Mouse (Mus musculus) liver, embryonic 14.5 days (tissue): ENCODE measurements at regions not wholly inside any gene's neighbourhood (a gene's known extent, or its start where the extent isn't known, plus 50 kb on each side); places are given as distances from the start of the nearest gene placed in this dataset.

Source experiments
- ATAC-seq: fragments of 200-750 bp; cut with Nextera tagmentation; 2 replicates; pipeline ENCODE4 v1.8.0; 2017; ENCODE audit warnings: moderate number of reproducible peaks, mild to moderate bottlenecking, moderate library complexity; ENCODE audit not compliant: insufficient read depth
- DNase-seq, 3 experiments: peaks; one replicate each; pipeline ENCODE4 v3.0.0-alpha.2; 2012 to 2013; ENCODE audit warnings: low read depth in 3 of 3, low spot score in 3 of 3
- H3K27ac ChIP-seq: fragments of 300-500 bp; sonication (generic); 2 replicates; pipeline ENCODE4 v1.5.1; 2014; ENCODE audit warnings: moderate library complexity, mild to moderate bottlenecking, control low read depth, inconsistent platforms
- H3K27me3 ChIP-seq: fragments of 300-500 bp; sonication (generic); 2 replicates; pipeline ENCODE4 v1.6.1; 2014; ENCODE audit warnings: mild to moderate bottlenecking, low read length, moderate library complexity; ENCODE audit not compliant: control insufficient read depth, insufficient read depth
- H3K36me3 ChIP-seq: fragments of 300-500 bp; sonication (generic); replicated peaks from 2 replicates; pipeline ENCODE4 v1.6.1; 2014; ENCODE audit warnings: low read depth; ENCODE audit not compliant: control insufficient read depth, insufficient read depth
- H3K4me1 ChIP-seq, 2 experiments: fragments of 200-500 bp in 1 of 2; fragments of 300-500 bp in 1 of 2; sonication (generic) in 1 of 2; replicated peaks; 2 replicates each; pipeline ENCODE4 v1.6.1; 2012 to 2014; ENCODE audit warnings: antibody characterized with exemption in 1 of 2, inconsistent platforms in 1 of 2, low read length in 1 of 2; ENCODE audit not compliant: control insufficient read depth in 2 of 2, insufficient read depth in 2 of 2
- H3K4me2 ChIP-seq: fragments of 300-500 bp; sonication (generic); 2 replicates; pipeline ENCODE4 v1.6.1; 2014; ENCODE audit warnings: low read depth, mild to moderate bottlenecking, control low read depth, moderate library complexity
- H3K4me3 ChIP-seq, 2 experiments: fragments of 200-500 bp in 1 of 2; fragments of 300-500 bp in 1 of 2; sonication (generic) in 1 of 2; 2 replicates each; pipeline ENCODE4 v1.5.1; 2012 to 2014; ENCODE audit warnings: low read depth in 2 of 2, low read length in 2 of 2, mild to moderate bottlenecking in 2 of 2, control low read depth in 1 of 2, inconsistent platforms in 1 of 2, moderate library complexity in 1 of 2; ENCODE audit not compliant: insufficient read depth in 1 of 2
- H3K9ac ChIP-seq: fragments of 300-500 bp; sonication (generic); replicated peaks from 2 replicates; pipeline ENCODE4 v1.6.1; 2014; ENCODE audit warnings: mild to moderate bottlenecking, control low read depth, moderate library complexity
- H3K9me3 ChIP-seq: fragments of 300-500 bp; sonication (generic); 2 replicates; pipeline ENCODE4 v1.6.1; 2016; ENCODE audit warnings: low read length, mixed read lengths; ENCODE audit not compliant: control insufficient read depth
- CTCF ChIP-seq: IDR thresholded peaks from 2 replicates; pipeline ENCODE4 v1.5.1; 2016; ENCODE audit warnings: antibody characterized with exemption, low read depth, control low read depth
- EP300 ChIP-seq: IDR thresholded peaks from 2 replicates; pipeline ENCODE4 v1.6.1; 2016; ENCODE audit warnings: antibody characterized with exemption, low read depth
- WGBS: fragments of 180-500 bp; shearing (Covaris S2); extraction: QIAGEN DNeasy Blood & Tissue Kit; methylation state at CpG from one replicate; pipeline ENCODE4 v1.1.7; 2014; ENCODE audit not compliant: insufficient replicate concordance; 5-methylcytosine and 5-hydroxymethylcytosine counted together

DNA sequence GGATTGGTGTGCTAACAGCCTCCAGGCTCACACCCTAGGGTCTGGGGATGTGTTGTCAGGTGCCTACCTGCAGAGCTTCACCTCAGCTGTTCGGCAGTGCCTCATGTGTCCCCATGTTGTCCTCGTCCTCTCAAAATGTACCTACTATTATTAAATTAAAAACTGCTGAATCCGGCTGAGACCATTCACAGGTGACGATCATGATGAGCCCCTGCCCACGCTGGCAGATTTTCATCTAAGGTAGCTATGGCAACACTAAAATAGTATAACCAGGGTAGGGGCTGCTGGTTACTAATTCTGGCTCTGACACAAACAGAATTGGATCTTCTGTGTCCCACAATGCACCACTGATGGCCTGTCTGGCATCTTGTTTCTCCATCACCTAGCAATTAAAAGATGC, 196.8 kb downstream of the Pdcd6ip start:
- WGBS, result 63% methylated on average over 5 of the region's 5 CpGs
- Histone ChIP-seq H3K27ac (no peak overlapping the region), H3K36me3 (no peaks in the 10 kb centered on the region), H3K4me3 (no peak overlapping the region), H3K9me3 (no peaks in the 10 kb centered on the region), H3K4me1 (no peaks in the 10 kb centered on the region), H3K9ac (no peak overlapping the region), H3K27me3 (no peaks in the 10 kb centered on the region), H3K4me2 (no peak overlapping the region)
- TF ChIP-seq CTCF, result no peak
- TF ChIP-seq EP300, result no peak
- no peak for DNase-seq
- ATAC-seq, result no peak

DNA sequence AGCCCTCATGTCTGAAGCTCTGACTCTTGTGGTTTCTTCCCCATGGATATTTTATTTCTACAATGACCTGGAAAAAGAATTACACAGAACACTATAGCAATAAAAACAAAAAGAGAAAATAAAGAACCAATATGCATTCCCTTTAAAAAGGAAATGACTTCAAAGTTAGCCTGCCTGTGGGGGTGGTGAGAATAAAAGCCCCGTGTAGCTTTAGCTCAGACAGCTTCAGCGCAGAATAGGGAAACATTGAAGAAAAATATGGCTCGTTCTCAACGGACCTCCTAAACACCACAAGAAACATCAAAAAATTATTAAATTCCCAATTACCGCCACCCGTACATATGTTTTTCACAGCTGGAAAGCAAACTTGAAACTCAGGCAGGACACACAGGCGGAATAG, 198.7 kb downstream of the Pdcd6ip start:
- no peak overlapping the region for H3K27ac ChIP-seq
- ATAC-seq (no peak), DNase-seq (no peak)
- no peak overlapping the region for H3K4me2 ChIP-seq
- no peaks in the 10 kb centered on the region for H3K4me1 ChIP-seq
- H3K4me3 ChIP-seq, result no peak overlapping the region
- no peaks in the 10 kb centered on the region for H3K27me3 ChIP-seq
- H3K9ac ChIP-seq, result no peak overlapping the region
- H3K36me3 ChIP-seq, result no peaks in the 10 kb centered on the region
- H3K9me3 ChIP-seq, result no peaks in the 10 kb centered on the region
- TF ChIP-seq EP300 (no peak), CTCF (no peak)
- WGBS, result 68% methylated on average over 7 of the region's 7 CpGs

DNA sequence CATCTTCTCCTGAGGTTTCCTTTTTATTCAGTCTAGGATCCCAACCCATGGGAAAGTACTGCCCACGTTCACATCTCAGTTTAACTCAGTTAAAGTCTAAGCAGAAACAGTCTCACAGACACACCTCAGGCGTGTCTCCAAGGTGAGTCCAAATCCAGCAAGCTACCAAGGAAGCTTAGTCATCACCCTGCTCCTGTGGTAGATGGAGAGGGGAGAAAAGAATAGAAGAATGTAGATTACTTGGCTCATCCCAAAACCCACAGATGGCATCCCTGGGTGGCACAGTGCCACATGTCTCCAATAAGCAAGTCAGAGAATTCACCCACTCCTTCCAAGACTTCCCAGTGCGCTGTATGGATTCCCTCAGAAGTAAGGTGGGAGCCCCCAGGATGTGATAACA, 199.2 kb downstream of the Pdcd6ip start:
- Histone ChIP-seq H3K27ac (no peak overlapping the region), H3K27me3 (no peaks in the 10 kb centered on the region), H3K9me3 (no peaks in the 10 kb centered on the region), H3K4me1 (no peaks in the 10 kb centered on the region), H3K9ac (no peak overlapping the region), H3K4me2 (no peak overlapping the region), H3K36me3 (no peaks in the 10 kb centered on the region), H3K4me3 (no peak overlapping the region)
- WGBS, result 56% methylated on average over 3 of the region's 3 CpGs
- no peak for DNase-seq
- TF ChIP-seq CTCF (no peak), EP300 (no peak)
- ATAC-seq, result no peak

GRCm38 (mm10) chr9:113507561-113508460, 200.2 kb downstream of the Pdcd6ip start:
- H3K4me1 ChIP-seq, result no peaks in the 10 kb centered on the region
- no peaks in the 10 kb centered on the region for H3K27me3 ChIP-seq
- H3K27ac ChIP-seq, result no peak overlapping the region
- DNase-seq (no peak), ATAC-seq (no peak)
- H3K9me3 ChIP-seq, result no peaks in the 10 kb centered on the region
- no peak for TF ChIP-seq EP300
- TF ChIP-seq CTCF, result no peak
- H3K36me3 ChIP-seq, result no peaks in the 10 kb centered on the region
- WGBS, result 74% methylated on average over 20 of the region's 20 CpGs
- no peak overlapping the region for H3K4me2 ChIP-seq
- no peak overlapping the region for H3K9ac ChIP-seq
- H3K4me3 ChIP-seq, result no peak overlapping the region

GRCm38 (mm10) chr9:113499246-113499645, 208.8 kb downstream of the Pdcd6ip start:
- Histone ChIP-seq H3K27me3 (no peaks in the 10 kb centered on the region), H3K4me2 (no peak overlapping the region), H3K9me3 (no peaks in the 10 kb centered on the region), H3K4me1 (no peaks in the 10 kb centered on the region), H3K9ac (no peak overlapping the region), H3K4me3 (no peak overlapping the region), H3K27ac (no peak overlapping the region), H3K36me3 (no peaks in the 10 kb centered on the region)
- WGBS, result 52% methylated on average over 5 of the region's 5 CpGs
- TF ChIP-seq CTCF (no peak), EP300 (no peak)
- ATAC-seq (no peak), DNase-seq (no peak)
